Mouse (Mus musculus) CH12.LX (cell line): ENCODE results near the gene Gm26741. TPM values are rescaled to one million over a fixed set of nuclear protein-coding genes. Genes with fewer than 3 reads are reported as not detected.
A peak's percentile ranks its signal among the peaks of the same experiment; 100 is the strongest.

Experiments
- DNase-seq: peaks from one replicate; pipeline ENCODE4 v3.0.0-alpha.2; 2013; ENCODE audit errors: extremely low read depth
- H3K27ac ChIP-seq: 2 replicates; pipeline ENCODE4 v1.5.1; 2012; ENCODE audit warnings: low read depth, mild to moderate bottlenecking, control low read depth, moderate library complexity; ENCODE audit not compliant: insufficient read depth
- H3K27me3 ChIP-seq: replicated peaks from 2 replicates; pipeline ENCODE3; 2012; ENCODE audit warnings: inconsistent platforms
- H3K36me3 ChIP-seq, 2 experiments: replicated peaks in 1 of 2; 2 replicates each; pipeline versions ENCODE3 to v1.6.1; 2012; ENCODE audit warnings: inconsistent platforms in 1 of 2, low read length in 1 of 2, mild to moderate bottlenecking in 1 of 2, mixed read lengths in 1 of 2, moderate library complexity in 1 of 2; ENCODE audit not compliant: control insufficient read depth in 1 of 2, insufficient read depth in 1 of 2
- H3K4me1 ChIP-seq, 2 experiments: 2 replicates each; pipeline ENCODE4 v1.6.1; 2012; ENCODE audit warnings: inconsistent platforms in 1 of 2, moderate library complexity in 1 of 2; ENCODE audit not compliant: insufficient read depth in 2 of 2, control insufficient read depth in 1 of 2
- H3K4me2 ChIP-seq: 2 replicates; pipeline ENCODE4 v1.6.1; 2012; ENCODE audit warnings: low read depth, mild to moderate bottlenecking, control low read depth; ENCODE audit not compliant: poor library complexity, insufficient read depth, severe bottlenecking
- H3K4me3 ChIP-seq, 3 experiments: fragments of 150-350 bp in 1 of 3; sonication (generic) in 1 of 3; replicated peaks in 1 of 3; 2 replicates each; pipeline versions ENCODE3 to v1.5.1; 2011 to 2012; ENCODE audit warnings: low read depth in 2 of 3, low read length in 2 of 3, mild to moderate bottlenecking in 2 of 3, moderate library complexity in 2 of 3, control low read depth in 1 of 3, improper control_type of control experiment in 1 of 3, inconsistent platforms in 1 of 3, mixed read lengths in 1 of 3; ENCODE audit not compliant: poor library complexity in 1 of 3
- H3K79me2 ChIP-seq: replicated peaks from 2 replicates; pipeline ENCODE4 v1.6.1; 2012; ENCODE audit warnings: mild to moderate bottlenecking, moderate library complexity; ENCODE audit not compliant: control insufficient read depth, poor library complexity, insufficient read depth, severe bottlenecking; ENCODE audit errors: extremely low read depth
- H3K9ac ChIP-seq: 2 replicates; pipeline ENCODE4 v1.6.1; 2012; ENCODE audit warnings: low read depth, mild to moderate bottlenecking, control low read depth, moderate library complexity; ENCODE audit not compliant: insufficient read depth
- H3K9me3 ChIP-seq: replicated peaks from 2 replicates; pipeline ENCODE3; 2012; ENCODE audit warnings: low read length, inconsistent platforms, mixed read lengths
- CHD1 ChIP-seq: IDR thresholded peaks from 2 replicates; pipeline ENCODE4 v1.6.1; 2012; ENCODE audit warnings: low read depth, low read length, improper control_type of control experiment, inconsistent platforms
- CTCF ChIP-seq, 2 experiments: IDR thresholded peaks in 1 of 2; conservative IDR thresholded peaks in 1 of 2; 2 replicates each; pipeline ENCODE4 v1.5.1; 2011 to 2012; ENCODE audit warnings: low read depth in 2 of 2, low read length in 2 of 2, improper control_type of control experiment in 1 of 2, inconsistent platforms in 1 of 2, mild to moderate bottlenecking in 1 of 2, moderate library complexity in 1 of 2
- E2F4 ChIP-seq: IDR thresholded peaks from 2 replicates; pipeline ENCODE4 v1.6.1; 2011; ENCODE audit warnings: low read depth, low read length, improper control_type of control experiment; ENCODE audit not compliant: insufficient replicate concordance
- EP300 ChIP-seq: IDR thresholded peaks from 2 replicates; pipeline ENCODE4 v1.6.1; 2011; ENCODE audit warnings: low read length, improper control_type of control experiment
- ETS1 ChIP-seq: conservative IDR thresholded peaks from 2 replicates; pipeline ENCODE4 v1.6.1; 2012; ENCODE audit warnings: low read depth, mild to moderate bottlenecking, inconsistent platforms, low read length, improper control_type of control experiment, moderate library complexity
- GABPA ChIP-seq: IDR thresholded peaks from 2 replicates; pipeline ENCODE4 v1.6.1; 2012; ENCODE audit warnings: low read depth, low read length, improper control_type of control experiment, inconsistent platforms; ENCODE audit not compliant: insufficient replicate concordance
- HCFC1 ChIP-seq: IDR thresholded peaks from 2 replicates; pipeline ENCODE4 v1.6.1; 2012; ENCODE audit warnings: low read depth, mild to moderate bottlenecking, inconsistent platforms, low read length, improper control_type of control experiment
- IRF4 ChIP-seq: IDR thresholded peaks from 2 replicates; pipeline ENCODE4 v1.6.1; 2014; ENCODE audit warnings: low read depth, mild to moderate bottlenecking, inconsistent platforms, low read length, improper control_type of control experiment
- JUN ChIP-seq: IDR thresholded peaks from 2 replicates; pipeline ENCODE4 v1.6.1; 2011; ENCODE audit warnings: low read depth, mild to moderate bottlenecking, low read length, improper control_type of control experiment, moderate library complexity; ENCODE audit not compliant: insufficient read depth
- JUND ChIP-seq: conservative IDR thresholded peaks from 2 replicates; pipeline ENCODE4 v1.6.1; 2011; ENCODE audit warnings: low read depth, low read length, improper control_type of control experiment
- KAT2A ChIP-seq: IDR thresholded peaks from 2 replicates; pipeline ENCODE4 v1.6.1; 2012; ENCODE audit warnings: low read length, improper control_type of control experiment, inconsistent platforms; ENCODE audit not compliant: insufficient replicate concordance
- MAFK ChIP-seq: IDR thresholded peaks from 2 replicates; pipeline ENCODE4 v1.6.1; 2011; ENCODE audit warnings: low read length, improper control_type of control experiment; ENCODE audit not compliant: insufficient replicate concordance
- MAX ChIP-seq: IDR thresholded peaks from 2 replicates; pipeline ENCODE4 v1.6.1; 2011; ENCODE audit warnings: low read length, improper control_type of control experiment
- MAZ ChIP-seq: IDR thresholded peaks from 2 replicates; pipeline ENCODE4 v1.6.1; 2012; ENCODE audit warnings: low read depth, mild to moderate bottlenecking, inconsistent platforms, low read length, improper control_type of control experiment, moderate library complexity
- MEF2A ChIP-seq: IDR thresholded peaks from 2 replicates; pipeline ENCODE4 v1.6.1; 2014; ENCODE audit warnings: low read depth, mild to moderate bottlenecking, inconsistent platforms, low read length, improper control_type of control experiment, borderline replicate concordance
- MXI1 ChIP-seq: IDR thresholded peaks from 2 replicates; pipeline ENCODE4 v1.6.1; 2011; ENCODE audit warnings: mild to moderate bottlenecking, low read depth, low read length, improper control_type of control experiment
- MYC ChIP-seq: IDR thresholded peaks from 2 replicates; pipeline ENCODE4 v1.6.1; 2011; ENCODE audit warnings: low read depth, mild to moderate bottlenecking, improper control_type of control experiment, low read length
- NELFE ChIP-seq: IDR thresholded peaks from 2 replicates; pipeline ENCODE4 v1.6.1; 2011; ENCODE audit warnings: low read depth, low read length, improper control_type of control experiment
- NRF1 ChIP-seq: IDR thresholded peaks from 2 replicates; pipeline ENCODE4 v1.6.1; 2014; ENCODE audit warnings: low read depth, mild to moderate bottlenecking, inconsistent platforms, low read length, improper control_type of control experiment, moderate library complexity
- POLR2A ChIP-seq: IDR thresholded peaks from 2 replicates; pipeline ENCODE4 v1.6.1; 2011; ENCODE audit warnings: low read depth, mild to moderate bottlenecking, improper control_type of control experiment, low read length
- POLR2AphosphoS2 ChIP-seq: IDR thresholded peaks from 2 replicates; pipeline ENCODE4 v1.6.1; 2011; ENCODE audit warnings: low read depth, low read length, improper control_type of control experiment
- RAD21 ChIP-seq: IDR thresholded peaks from 2 replicates; pipeline ENCODE4 v1.6.1; 2011; ENCODE audit warnings: low read depth, mild to moderate bottlenecking, low read length, improper control_type of control experiment, moderate library complexity
- SIN3A ChIP-seq: IDR thresholded peaks from 2 replicates; pipeline ENCODE4 v1.6.1; 2012; ENCODE audit warnings: low read length, improper control_type of control experiment, inconsistent platforms
- SMC3 ChIP-seq: IDR thresholded peaks from 2 replicates; pipeline ENCODE4 v1.6.1; 2011; ENCODE audit warnings: low read depth, low read length, improper control_type of control experiment
- TBP ChIP-seq: conservative IDR thresholded peaks from 2 replicates; pipeline ENCODE4 v1.6.1; 2011; ENCODE audit warnings: low read depth, low read length, improper control_type of control experiment
- TCF12 ChIP-seq: IDR thresholded peaks from 2 replicates; pipeline ENCODE4 v1.6.1; 2014; ENCODE audit warnings: low read depth, mild to moderate bottlenecking, inconsistent platforms, low read length, improper control_type of control experiment
- UBTF ChIP-seq: IDR thresholded peaks from 2 replicates; pipeline ENCODE4 v1.6.1; 2012; ENCODE audit warnings: low read depth, mild to moderate bottlenecking, inconsistent platforms, low read length, improper control_type of control experiment, moderate library complexity
- USF1 ChIP-seq: IDR thresholded peaks from 2 replicates; pipeline ENCODE4 v1.6.1; 2014; ENCODE audit warnings: low read depth, mild to moderate bottlenecking, inconsistent platforms, low read length, improper control_type of control experiment
- USF2 ChIP-seq: conservative IDR thresholded peaks from 2 replicates; pipeline ENCODE4 v1.6.1; 2011; ENCODE audit warnings: low read depth, low read length, improper control_type of control experiment
- ZC3H11A ChIP-seq: IDR thresholded peaks from 2 replicates; pipeline ENCODE4 v1.6.1; 2012; ENCODE audit warnings: low read depth, mild to moderate bottlenecking, inconsistent platforms, low read length, improper control_type of control experiment
- ZKSCAN1 ChIP-seq: IDR thresholded peaks from 2 replicates; pipeline ENCODE4 v1.6.1; 2012; ENCODE audit warnings: low read depth, inconsistent platforms, low read length, improper control_type of control experiment, borderline replicate concordance
- ZMIZ1 ChIP-seq: IDR thresholded peaks from 2 replicates; pipeline ENCODE4 v1.6.1; 2012; ENCODE audit warnings: low read depth, mild to moderate bottlenecking, inconsistent platforms, low read length, improper control_type of control experiment
- ZNF384 ChIP-seq: IDR thresholded peaks from 2 replicates; pipeline ENCODE4 v1.6.1; 2012; ENCODE audit warnings: low read depth, low read length, improper control_type of control experiment, inconsistent platforms
- dilution Hi-C: fragments of 300-500 bp; cut with MboI; formaldehyde crosslinking; loops from 2 replicates; pipeline ENCODE4 v1.14.3; 2020; ENCODE audit warnings: low sequenced_read_pairs; ENCODE audit not compliant: extremely low pct_unique_long_range_greater_than_20kb, extremely low pct_ligation_motif_present
- in situ Hi-C: fragments of 300-500 bp; cut with MboI; formaldehyde crosslinking; loops from 3 replicates; pipeline ENCODE4 v1.14.3; 2019; ENCODE audit warnings: low sequenced_read_pairs, low pct_ligation_motif_present, low pct_unique_long_range_greater_than_20kb, mixed read lengths
- polyA plus RNA-seq: library from polyadenylated mRNA; unstranded; fragments of >175 nt; gene quantifications from 2 replicates; pipeline ENCODE4 v1.2.1, GENCODE M21; 2012; ENCODE audit warnings: low read depth; ENCODE audit not compliant: insufficient read length
- total RNA-seq, 2 experiments: library from RNA; depleted of rRNA; stranded (reverse); fragments of 300-350 nt in 1 of 2; fragments of >200 nt in 1 of 2; gene quantifications; 2 replicates each; pipeline ENCODE4 v1.2.3; 2012 to 2014

Gene Gm26741
- total and polyA plus RNA-seq, 3 experiments = not detected

GRCm38 (mm10) chr10:52368376-52368775 lies 9.8 kb downstream of the Gm26741 start:
- in situ Hi-C loops = no loop called here

GRCm38 (mm10) chr10:52373834-52374233 lies 15.3 kb downstream of the Gm26741 start:
- Histone ChIP-seq H3K36me3 (peaks cover 0 to 5% of the 10 kb centered on the region in 2 experiments), H3K79me2 (peaks cover 17% of the 10 kb centered on the region), H3K9ac (no peak overlapping the region), H3K27me3 (no peaks in the 10 kb centered on the region), H3K4me2 (no peak overlapping the region), H3K4me1 (peaks cover 2 to 66% of the 10 kb centered on the region in 2 experiments; a peak in 2 of 4 replicates), H3K27ac (no peak overlapping the region), H3K9me3 (no peaks in the 10 kb centered on the region), H3K4me3 (no peak overlapping the region)
- dilution Hi-C loops = no loop called here
- in situ Hi-C loops = no loop called here
- DNase-seq = peak; percentile 93
- no peak for TF ChIP-seq ZC3H11A
- no peak for TF ChIP-seq CTCF (conservative IDR thresholded peaks at IDR 0.05 in 1 of 2, IDR thresholded peaks at IDR 0.05 in 1 of 2; ENCODE audit: low read depth in 2 of 2, low read length in 2 of 2)
- peak; percentile 47; the same call in 1 of the 2 replicates for TF ChIP-seq IRF4
- no peak for TF ChIP-seq MAFK
- TF ChIP-seq MEF2A = 0 out of 2 replicates have a peak, but pooled peaks have one; percentile 23
- no peak for TF ChIP-seq NELFE
- TF ChIP-seq HCFC1 = no peak
- no peak for TF ChIP-seq CHD1
- TF ChIP-seq TBP = no peak
- no peak for TF ChIP-seq MAX
- TF ChIP-seq JUN = no peak
- no peak for TF ChIP-seq RAD21
- TF ChIP-seq SMC3 = no peak
- TF ChIP-seq ZNF384 = no peak
- TF ChIP-seq USF1 = no peak
- no peak for TF ChIP-seq POLR2AphosphoS2
- no peak for TF ChIP-seq ZKSCAN1
- 0 out of 2 replicates have a peak, but pooled peaks have one; percentile 23 for TF ChIP-seq MYC
- TF ChIP-seq TCF12 = peak; percentile 47; the same call in 1 of the 2 replicates
- no peak for TF ChIP-seq E2F4
- TF ChIP-seq USF2 = no peak
- no peak for TF ChIP-seq GABPA
- no peak for TF ChIP-seq UBTF
- no peak for TF ChIP-seq MXI1
- TF ChIP-seq ETS1 = peak; percentile 66
- TF ChIP-seq MAZ = no peak
- no peak for TF ChIP-seq KAT2A

More at GRCm38 (mm10) chr10:52368376-52368775, 9.8 kb downstream of the Gm26741 start:
- no peak overlapping the region for H3K9ac ChIP-seq
- H3K4me1 ChIP-seq = peaks cover 0 to 23% of the 10 kb centered on the region in 2 experiments; a peak in 2 of 4 replicates
- dilution Hi-C loops = no loop called here
- no peak for DNase-seq
- no peak overlapping the region for H3K4me3 ChIP-seq
- H3K4me2 ChIP-seq = no peak overlapping the region
- peaks cover 2 to 17% of the 10 kb centered on the region in 2 experiments for H3K36me3 ChIP-seq
- no peak overlapping the region for H3K27ac ChIP-seq
- H3K9me3 ChIP-seq = no peaks in the 10 kb centered on the region
- TF ChIP-seq NRF1 = no peak
- no peak for TF ChIP-seq POLR2A
- TF ChIP-seq SMC3 = no peak
- no peak for TF ChIP-seq TBP
- no peak for TF ChIP-seq RAD21
- no peak for TF ChIP-seq ZKSCAN1
- no peak for TF ChIP-seq MEF2A
- no peak for TF ChIP-seq JUND
- TF ChIP-seq MXI1 = no peak
- no peak for TF ChIP-seq SIN3A
- TF ChIP-seq KAT2A = no peak
- no peak for TF ChIP-seq E2F4
- no peak for TF ChIP-seq CHD1
- TF ChIP-seq ZC3H11A = no peak
- no peak for TF ChIP-seq EP300
- TF ChIP-seq ZMIZ1 = no peak
- TF ChIP-seq USF2 = no peak
- peaks cover 9% of the 10 kb centered on the region for H3K79me2 ChIP-seq
- no peaks in the 10 kb centered on the region for H3K27me3 ChIP-seq
